Mouse (Mus musculus): ENCODE results near the gene Rnf5. TPM values are rescaled to one million over a fixed set of nuclear protein-coding genes. Genes with fewer than 3 reads are reported as not detected.

The Rnf5 gene
- polyA plus RNA-seq, 1 experiment from 2014 or later = 270 TPM

DNA sequence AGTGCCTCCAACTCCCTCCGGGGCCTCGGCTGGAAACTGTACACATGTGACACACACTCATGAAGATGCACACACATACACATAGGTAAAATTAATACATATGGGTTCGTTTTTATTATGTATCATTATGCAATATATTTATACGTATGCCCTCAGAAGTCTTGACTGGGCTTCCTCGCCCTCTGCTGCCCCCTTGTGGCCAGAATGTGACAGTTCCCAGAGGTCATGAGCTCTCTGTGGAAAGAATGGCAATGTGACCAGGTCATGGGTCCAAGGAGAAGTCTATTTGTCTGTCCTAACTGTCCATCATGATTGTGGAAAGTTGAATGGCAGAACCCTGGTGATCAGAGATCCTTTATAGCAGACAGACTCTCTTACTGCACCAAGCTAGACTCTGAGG is 48.0 kb downstream of the Rnf5 start:
- H3K9ac ChIP-seq = no peak overlapping the region
- no peak overlapping the region for H3K4me3 ChIP-seq
- no peak overlapping the region for H3K27ac ChIP-seq (replicated peaks)
- H3K4me2 ChIP-seq = no peak overlapping the region
- 24% methylated on average over 5 of the region's 5 CpGs for WGBS
- no peaks in the 10 kb centered on the region for H3K36me3 ChIP-seq
- no peak for ATAC-seq (ENCODE audit: low read depth)
- H3K9me3 ChIP-seq = no peaks in the 10 kb centered on the region
- no peaks in the 10 kb centered on the region for H3K4me1 ChIP-seq (replicated peaks)
- no peaks in the 10 kb centered on the region for H3K27me3 ChIP-seq

Other genes starting within 250 kb of the Rnf5 start
- gene Btnl2, start 248.9 kb downstream of the Rnf5 start, polyA plus RNA-seq (2015; fragmentation: Nextera tagmentation; extraction: Ambion mirVana) = not detected in 2 replicates
- gene Btnl1, start 226.6 kb downstream of the Rnf5 start, polyA plus RNA-seq (2015; fragmentation: Nextera tagmentation; extraction: Ambion mirVana) = not detected in 2 replicates
- 2.7 and 2.8 TPM in 2 replicates for gene BC051142, start 204.9 kb downstream of the Rnf5 start, polyA plus RNA-seq (2015; fragmentation: Nextera tagmentation; extraction: Ambion mirVana)
- gene Btnl4, start 126.4 kb downstream of the Rnf5 start, polyA plus RNA-seq (2015; fragmentation: Nextera tagmentation; extraction: Ambion mirVana) = not detected in 2 replicates
- not detected in 2 replicates for gene Btnl6, start 86.3 kb downstream of the Rnf5 start, polyA plus RNA-seq (2015; fragmentation: Nextera tagmentation; extraction: Ambion mirVana)
- 5.4 and 9.5 TPM in 2 replicates for gene Notch4, start 39.4 kb downstream of the Rnf5 start, polyA plus RNA-seq (2015; fragmentation: Nextera tagmentation; extraction: Ambion mirVana)
- gene Gpsm3, start 13.9 kb downstream of the Rnf5 start, polyA plus RNA-seq (2015; fragmentation: Nextera tagmentation; extraction: Ambion mirVana) = 4.8 and 5.3 TPM in 2 replicates
- 9.2 and 10.2 TPM in 2 replicates for gene Pbx2, start 12.4 kb downstream of the Rnf5 start, polyA plus RNA-seq (2015; fragmentation: Nextera tagmentation; extraction: Ambion mirVana)
- 2.0 and 2.2 TPM in 2 replicates for gene Ager, start 5.8 kb downstream of the Rnf5 start, polyA plus RNA-seq (2015; fragmentation: Nextera tagmentation; extraction: Ambion mirVana)
- gene Agpat1, start 572 bp upstream of the Rnf5 start, polyA plus RNA-seq (2015; fragmentation: Nextera tagmentation; extraction: Ambion mirVana) = 89.5 and 99.6 TPM in 2 replicates
- 21.8 and 28.4 TPM in 2 replicates for gene Egfl8, start 12.3 kb upstream of the Rnf5 start, polyA plus RNA-seq (2015; fragmentation: Nextera tagmentation; extraction: Ambion mirVana)
- 23.7 and 25.0 TPM in 2 replicates for gene Ppt2, start 24.8 kb upstream of the Rnf5 start, polyA plus RNA-seq (2015; fragmentation: Nextera tagmentation; extraction: Ambion mirVana)
- gene Prrt1, start 25.8 kb upstream of the Rnf5 start, polyA plus RNA-seq (2015; fragmentation: Nextera tagmentation; extraction: Ambion mirVana) = 3.8 and 4.2 TPM in 2 replicates
- 17.1 and 18.6 TPM in 2 replicates for gene Fkbpl, start 41.1 kb upstream of the Rnf5 start, polyA plus RNA-seq (2015; fragmentation: Nextera tagmentation; extraction: Ambion mirVana)
- 106 TPM in 2 replicates for gene Atf6b, start 43.5 kb upstream of the Rnf5 start, polyA plus RNA-seq (2015; fragmentation: Nextera tagmentation; extraction: Ambion mirVana)
- gene Tnxb, start 66.8 kb upstream of the Rnf5 start, polyA plus RNA-seq (2015; fragmentation: Nextera tagmentation; extraction: Ambion mirVana) = 0.11 and 0.14 TPM in 2 replicates
- gene C4b, start 140.2 kb upstream of the Rnf5 start, polyA plus RNA-seq (2015; fragmentation: Nextera tagmentation; extraction: Ambion mirVana) = not detected in 2 replicates
- not detected in 2 replicates for gene Cyp21a1, start 200.9 kb upstream of the Rnf5 start, polyA plus RNA-seq (2015; fragmentation: Nextera tagmentation; extraction: Ambion mirVana)
- 31.6 and 34.2 TPM in 2 replicates for gene Stk19, start 233.3 kb upstream of the Rnf5 start, polyA plus RNA-seq (2015; fragmentation: Nextera tagmentation; extraction: Ambion mirVana)
- 63.0 and 63.2 TPM in 2 replicates for gene Dxo, start 233.3 kb upstream of the Rnf5 start, polyA plus RNA-seq (2015; fragmentation: Nextera tagmentation; extraction: Ambion mirVana)
- 49.7 and 57.1 TPM in 2 replicates for gene Skiv2l, start 246.5 kb upstream of the Rnf5 start, polyA plus RNA-seq (2015; fragmentation: Nextera tagmentation; extraction: Ambion mirVana)
- gene Nelfe, start 246.7 kb upstream of the Rnf5 start, polyA plus RNA-seq (2015; fragmentation: Nextera tagmentation; extraction: Ambion mirVana) = 81.6 and 90.5 TPM in 2 replicates

Measured in neural tube, embryonic 13.5 days (tissue).